ENCODE assay signal across 24 mouse cellular contexts in the genomic region with DNA sequence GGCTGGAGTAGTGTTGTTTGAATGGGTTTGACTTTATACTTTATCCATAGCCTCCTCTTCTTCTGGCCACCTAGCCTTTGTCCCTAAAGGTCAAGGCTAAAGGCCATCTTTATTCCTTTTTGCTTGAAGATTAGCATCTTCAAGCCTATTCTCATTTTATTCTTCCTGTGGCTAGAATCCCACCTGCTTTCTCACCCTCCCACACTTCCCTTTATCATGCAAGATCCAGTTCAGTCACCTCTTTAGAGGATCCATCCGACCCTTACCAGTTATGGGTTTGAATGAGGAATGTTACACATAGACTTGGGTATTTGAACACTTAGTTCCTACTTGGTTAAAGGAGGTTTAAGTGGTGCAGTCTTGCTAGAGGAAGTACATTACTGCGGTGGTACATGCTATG. TPM values are rescaled to one million over a fixed set of nuclear protein-coding genes. Genes with fewer than 3 reads are reported as not detected.
A peak's percentile ranks its signal among the peaks of the same experiment; 100 is the strongest.
DNase-seq lines count a peak whose midpoint lies in the region; ATAC-seq and TF ChIP-seq lines count a peak whose summit lies in the region.
"Had no signal": no experiment of that assay in that cellular context is flagged by ENCODE, and none has a peak within 500 bp of the region (broad histone marks: within the 10 kb centered on the region; RNA-seq: fewer than 3 reads in every experiment).

No protein-coding gene starts in this region.

- H3K4me2 ChIP-seq in limb, embryonic 14.5 days (replicated peaks; ENCODE audit: low read depth, low read length, severe bottlenecking): no peak overlapping the region
- H3K4me2 ChIP-seq in intestine, embryonic 15.5 days (replicated peaks): no peak overlapping the region
- H3K4me2 ChIP-seq: heart, embryonic 11.5 days; limb, embryonic 12.5 days; neural tube, embryonic 12.5 days had no signal

- 86% methylated on average over 2 of the region's 2 CpGs for WGBS in limb, embryonic 14.5 days
- WGBS in limb, embryonic 10.5 days: 82% methylated on average over 2 of the region's 2 CpGs
- 80% methylated on average over 2 of the region's 2 CpGs for WGBS in intestine, embryonic 15.5 days

- no peaks in the 10 kb centered on the region for H3K36me3 ChIP-seq in limb, embryonic 14.5 days (ENCODE audit: control insufficient read depth, insufficient read depth, low read length)
- no peaks in the 10 kb centered on the region for H3K36me3 ChIP-seq in limb, embryonic 10.5 days
- H3K36me3 ChIP-seq in intestine, embryonic 15.5 days: no peaks in the 10 kb centered on the region
- H3K36me3 ChIP-seq: embryonic facial prominence, embryonic 10.5 days; forebrain, embryonic 10.5 days; limb, embryonic 12.5 days; neural tube, embryonic 12.5 days had no signal

- no peak for TF ChIP-seq POLR2A in limb, embryonic 14.5 days (IDR thresholded peaks at IDR 0.05; ENCODE audit: borderline replicate concordance, extremely low read depth, insufficient read depth, insufficient read length)

- H3K4me3 ChIP-seq in limb, embryonic 14.5 days (replicated peaks; ENCODE audit: low read length): no peak overlapping the region
- no peak overlapping the region for H3K4me3 ChIP-seq in limb, embryonic 10.5 days
- H3K4me3 ChIP-seq in intestine, embryonic 15.5 days (replicated peaks): no peak overlapping the region
- H3K4me3 ChIP-seq: embryonic facial prominence, embryonic 10.5 days; forebrain, embryonic 10.5 days; limb, embryonic 12.5 days; neural tube, embryonic 12.5 days had no signal

- H3K9me3 ChIP-seq in limb, embryonic 14.5 days (ENCODE audit: control insufficient read depth, low read length): no peaks in the 10 kb centered on the region
- no peaks in the 10 kb centered on the region for H3K9me3 ChIP-seq in limb, embryonic 10.5 days (replicated peaks)
- H3K9me3 ChIP-seq in intestine, embryonic 15.5 days: no peaks in the 10 kb centered on the region
- H3K9me3 ChIP-seq: embryonic facial prominence, embryonic 10.5 days; forebrain, embryonic 10.5 days; limb, embryonic 12.5 days; neural tube, embryonic 12.5 days had no signal

- H3K9ac ChIP-seq in limb, embryonic 14.5 days (ENCODE audit: low read depth, low read length, severe bottlenecking): no peak overlapping the region
- no peak overlapping the region for H3K9ac ChIP-seq in intestine, embryonic 15.5 days
- H3K9ac ChIP-seq: forebrain, postnatal 0 days; limb, embryonic 12.5 days; liver, postnatal 0 days; neural tube, embryonic 12.5 days had no signal

- ATAC-seq in limb, embryonic 14.5 days (ENCODE audit: low FRiP score, low read depth): no peak
- ATAC-seq in granulocyte monocyte progenitor cell, adult 5-6 weeks (replicated peaks; ENCODE audit: poor library complexity, severe bottlenecking): peak; percentile 26; the same call in 1 of the 2 replicates
- peak; percentile 49; the same call in 1 of the 2 replicates for ATAC-seq in monocyte, adult 5-6 weeks (replicated peaks; ENCODE audit: insufficient number of reproducible peaks, low FRiP score, low TSS enrichment, poor library complexity, severe bottlenecking)
- no peak for ATAC-seq in intestine, embryonic 15.5 days
- ATAC-seq: forebrain, postnatal 0 days; hindbrain, postnatal 0 days; liver, postnatal 0 days had no signal

- H3K4me1 ChIP-seq in limb, embryonic 14.5 days (ENCODE audit: control insufficient read depth, insufficient read depth, low read length): peaks cover 8% of the 10 kb centered on the region; the same call in 1 of the 2 replicates
- H3K4me1 ChIP-seq in limb, embryonic 10.5 days: peaks cover 11% of the 10 kb centered on the region
- peaks cover 23% of the 10 kb centered on the region for H3K4me1 ChIP-seq in intestine, embryonic 15.5 days (replicated peaks)

- DNase-seq in limb, embryonic 14.5 days (ENCODE audit: low spot score): no peak
- DNase-seq in limb, embryonic 10.5 days (ENCODE audit: low spot score): no peak
- peak; percentile 91 for DNase-seq in R1 (ENCODE audit: low read depth, low spot score)
- no peak for DNase-seq in left cerebral cortex, adult 11 months (ENCODE audit: low spot score)
- DNase-seq: adrenal gland, postnatal 14 days; B cell, adult 2 months; cerebellum, adult 9-11 months; forebrain, postnatal 0 days; gastrocnemius, postnatal 36 days; kidney, adult 11 months; liver, postnatal 0 days; lung, postnatal 10 days; midbrain, embryonic 14.5 days; right cerebral cortex, postnatal 14 days had no signal

- no peaks in the 10 kb centered on the region for H3K27me3 ChIP-seq in limb, embryonic 14.5 days (ENCODE audit: control insufficient read depth, insufficient read depth, low read length)
- no peaks in the 10 kb centered on the region for H3K27me3 ChIP-seq in limb, embryonic 10.5 days (ENCODE audit: low read depth, poor library complexity, severe bottlenecking)
- no peaks in the 10 kb centered on the region for H3K27me3 ChIP-seq in intestine, embryonic 15.5 days (replicated peaks)
- H3K27me3 ChIP-seq: CH12.LX; limb, embryonic 12.5 days; neural tube, embryonic 12.5 days had no signal

- 0 out of 2 replicates have a peak overlapping the region, but pooled peaks have one; percentile 8 for H3K27ac ChIP-seq in limb, embryonic 14.5 days (replicated peaks; ENCODE audit: low read depth, low read length)
- H3K27ac ChIP-seq in limb, embryonic 10.5 days: no peak overlapping the region
- H3K27ac ChIP-seq in intestine, embryonic 15.5 days: no peak overlapping the region
- H3K27ac ChIP-seq: embryonic facial prominence, embryonic 10.5 days; forebrain, embryonic 10.5 days; hindbrain, postnatal 0 days; limb, embryonic 12.5 days; neural tube, embryonic 12.5 days had no signal

RNA-seq across cellular contexts. Expression of gene Susd6, which starts 48.5 kb away (rescaled TPM):
- polyA plus RNA-seq in limb, embryonic 14.5 days (2012; rRNA removed): 28.6 and 32.2 TPM in 2 replicates
- 22.3 and 24.9 TPM in 2 replicates for polyA plus RNA-seq in limb, embryonic 14.5 days (2014; fragmentation: Nextera tagmentation; extraction: Ambion mirVana)
- 10.0 and 12.0 TPM in 2 replicates for polyA plus RNA-seq in limb, embryonic 10.5 days (2016; fragmentation: Nextera tagmentation; extraction: Ambion mirVana)
- total RNA-seq in granulocyte monocyte progenitor cell, adult 5-6 weeks (2014; fragmentation: Nextera tagmentation): 21.7 and 22.0 TPM in 2 replicates
- total RNA-seq in granulocyte monocyte progenitor cell, adult 5-6 weeks (2017): 14.0 and 16.4 TPM in 2 replicates
- 49.0 to 81.1 TPM (median 52.5 TPM) in 3 replicates for total RNA-seq in monocyte, adult 5-6 weeks (2017)
- polyA plus RNA-seq in intestine, embryonic 15.5 days (2015; fragmentation: Nextera tagmentation; extraction: Ambion mirVana): 16.9 and 18.7 TPM in 2 replicates

Comparison
In these comparisons a context has a peak if more than half of its experiments do, and no peak if none do; other contexts are left out.
1. ATAC-seq: peak in granulocyte monocyte progenitor cell, adult 5-6 weeks (single experiment) and monocyte, adult 5-6 weeks (single experiment); none in limb, embryonic 14.5 days (single experiment) and intestine, embryonic 15.5 days (single experiment).